ENCODE assay signal across 8 mouse cellular contexts in the genomic region with DNA sequence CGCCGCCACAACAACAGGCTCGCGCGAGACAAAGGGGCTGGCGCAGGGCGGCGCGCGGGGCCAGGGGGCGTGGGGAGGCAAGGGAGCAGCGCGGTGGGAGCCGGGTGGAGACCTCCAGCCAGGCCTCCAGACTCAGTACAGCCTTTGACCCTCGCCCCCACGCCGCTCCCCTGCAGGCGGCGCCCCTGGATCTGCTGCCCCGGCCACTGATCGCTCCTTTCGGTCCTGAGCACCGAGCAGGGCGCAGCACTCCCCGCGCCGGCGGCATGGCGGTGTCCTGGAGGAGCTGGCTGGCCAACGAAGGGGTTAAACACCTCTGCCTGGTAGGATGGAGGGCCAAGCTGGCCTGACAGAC. TPM values are rescaled to one million over a fixed set of nuclear protein-coding genes. Genes with fewer than 3 reads are reported as not detected.
DNase-seq lines count a peak whose midpoint lies in the region; ATAC-seq lines count a peak whose summit lies in the region.

No protein-coding gene starts in this region.

- H3K9ac ChIP-seq in forebrain, embryonic 13.5 days = peak overlapping the region; percentile 86
- peak overlapping the region; percentile 92 for H3K9ac ChIP-seq in limb, embryonic 11.5 days (ENCODE audit: low read length)
- peak overlapping the region; percentile 84 for H3K9ac ChIP-seq in midbrain, embryonic 13.5 days (replicated peaks)

- H3K9me3 ChIP-seq in forebrain, embryonic 13.5 days (replicated peaks) = no peaks in the 10 kb centered on the region
- no peaks in the 10 kb centered on the region for H3K9me3 ChIP-seq in limb, embryonic 11.5 days (ENCODE audit: control insufficient read depth, low read length)
- no peaks in the 10 kb centered on the region for H3K9me3 ChIP-seq in midbrain, embryonic 13.5 days

- no peaks in the 10 kb centered on the region for H3K36me3 ChIP-seq in forebrain, embryonic 13.5 days (ENCODE audit: poor library complexity, severe bottlenecking)
- no peaks in the 10 kb centered on the region for H3K36me3 ChIP-seq in limb, embryonic 11.5 days (ENCODE audit: control insufficient read depth, insufficient read depth, low read length)
- H3K36me3 ChIP-seq in midbrain, embryonic 13.5 days = no peaks in the 10 kb centered on the region

- H3K4me1 ChIP-seq in forebrain, embryonic 13.5 days = peaks cover 6% of the 10 kb centered on the region; the same call in 1 of the 2 replicates
- H3K4me1 ChIP-seq in limb, embryonic 11.5 days (ENCODE audit: control insufficient read depth, insufficient read depth, low read length) = no peaks in the 10 kb centered on the region
- H3K4me1 ChIP-seq in midbrain, embryonic 13.5 days (replicated peaks) = peaks cover 10% of the 10 kb centered on the region

- peak; percentile 96 for ATAC-seq in forebrain, embryonic 13.5 days
- ATAC-seq in limb, embryonic 11.5 days (ENCODE audit: insufficient number of reproducible peaks, low FRiP score, low TSS enrichment, low read depth) = peak; percentile 95
- ATAC-seq in midbrain, embryonic 13.5 days = peak; percentile 97

- H3K4me2 ChIP-seq in forebrain, embryonic 13.5 days = peak overlapping the region; percentile 80
- peak overlapping the region; percentile 50 for H3K4me2 ChIP-seq in limb, embryonic 11.5 days (ENCODE audit: low read depth, severe bottlenecking)
- H3K4me2 ChIP-seq in midbrain, embryonic 13.5 days (replicated peaks) = peak overlapping the region; percentile 68

- peak overlapping the region; percentile 71 for H3K4me3 ChIP-seq in forebrain, embryonic 13.5 days
- peak overlapping the region; percentile 63 for H3K4me3 ChIP-seq in limb, embryonic 11.5 days (ENCODE audit: low read depth, low read length)
- H3K4me3 ChIP-seq in midbrain, embryonic 13.5 days (replicated peaks) = peak overlapping the region; percentile 74

- intact Hi-C loops in heart, postnatal 36 days (cut with DNase I) = no loop called here

- WGBS in forebrain, embryonic 13.5 days = under 1% methylated on average over 29 of the region's 30 CpGs
- 2% methylated on average over 26 of the region's 30 CpGs for WGBS in limb, embryonic 11.5 days
- WGBS in midbrain, embryonic 13.5 days = under 1% methylated on average over 30 of the region's 30 CpGs

- peak; percentile 50 for DNase-seq in 3T3-L1 (ENCODE audit: low read depth, low spot score)
- DNase-seq in R1 (ENCODE audit: low read depth, low spot score) = peak; percentile 71
- DNase-seq in heart, postnatal 36 days = peak; percentile 25 to 29
- DNase-seq in limb, embryonic 11.5 days (ENCODE audit: low spot score) = peak; percentile 84
- DNase-seq in B cell, adult 2 months = no peak
- DNase-seq in c-Kit-positive CD71-positive TER-119-positive erythroid progenitor cells, embryonic 14.5 days (ENCODE audit: low spot score) = no peak

- H3K27me3 ChIP-seq in forebrain, embryonic 13.5 days = no peaks in the 10 kb centered on the region
- H3K27me3 ChIP-seq in limb, embryonic 11.5 days (ENCODE audit: control insufficient read depth, insufficient read depth, low read length) = no peaks in the 10 kb centered on the region
- H3K27me3 ChIP-seq in midbrain, embryonic 13.5 days = no peaks in the 10 kb centered on the region

- no peak overlapping the region for H3K27ac ChIP-seq in forebrain, embryonic 13.5 days
- peak overlapping the region; percentile 79 for H3K27ac ChIP-seq in limb, embryonic 11.5 days (replicated peaks; ENCODE audit: low read depth, low read length)
- H3K27ac ChIP-seq in midbrain, embryonic 13.5 days = peak overlapping the region; percentile 65

RNA-seq across cellular contexts. Expression of gene Nox4, which starts 0.7 kb away (rescaled TPM):
- 1.7 and 1.9 TPM in 2 replicates for polyA plus RNA-seq in forebrain, embryonic 13.5 days (2015; fragmentation: Nextera tagmentation; extraction: Ambion mirVana)
- 1 to 10 TPM; 1.1 to 1.7 TPM for total RNA-seq in heart, postnatal 36 days (2021)
- 4.7 and 6.0 TPM in 2 replicates for polyA plus RNA-seq in limb, embryonic 11.5 days (2014; fragmentation: Nextera tagmentation; extraction: Ambion mirVana)
- 2.6 and 2.7 TPM in 2 replicates for polyA plus RNA-seq in midbrain, embryonic 13.5 days (2015; fragmentation: Nextera tagmentation; extraction: Ambion mirVana)

Comparison
In these comparisons a context has a peak if more than half of its experiments do, and no peak if none do; other contexts are left out.
1. DNase-seq: peak in 3T3-L1 (single experiment), R1 (single experiment), heart, postnatal 36 days (2 of 2) and limb, embryonic 11.5 days (single experiment); none in B cell, adult 2 months (0 of 2) and c-Kit-positive CD71-positive TER-119-positive erythroid progenitor cells, embryonic 14.5 days (single experiment).
2. Peak in every context shown above with its lines, with median percentiles within 50 percentile points of each other: ATAC-seq, H3K4me2 ChIP-seq, H3K4me3 ChIP-seq and H3K9ac ChIP-seq.